Mouse (Mus musculus) stomach, embryonic 14.5 days (tissue): Measurements from ENCODE around the gene AI413582. TPM values are rescaled to one million over a fixed set of nuclear protein-coding genes. Genes with fewer than 3 reads are reported as not detected.

ENCODE experiments used
- ATAC-seq: fragments of 200-750 bp; cut with Nextera tagmentation; 2 replicates; pipeline ENCODE4 v1.8.0; 2017; ENCODE audit warnings: low read depth, moderate TSS enrichment; ENCODE audit not compliant: insufficient number of reproducible peaks, insufficient read depth, low FRiP score
- H3K27ac ChIP-seq: fragments of 300-500 bp; sonication (generic); 2 replicates; pipeline ENCODE4 v1.5.1; 2014; ENCODE audit warnings: mild to moderate bottlenecking, low read length, moderate library complexity, mixed read lengths
- H3K27me3 ChIP-seq: fragments of 300-500 bp; sonication (generic); 2 replicates; pipeline ENCODE4 v1.6.1; 2014; ENCODE audit warnings: low read length, control low read depth, mixed read lengths; ENCODE audit not compliant: control insufficient read depth, insufficient read depth
- H3K36me3 ChIP-seq: fragments of 300-500 bp; sonication (generic); 2 replicates; pipeline ENCODE4 v1.6.1; 2014; ENCODE audit warnings: mild to moderate bottlenecking, control low read depth, low read length, moderate library complexity, mixed read lengths; ENCODE audit not compliant: control insufficient read depth, insufficient read depth
- H3K4me1 ChIP-seq: fragments of 300-500 bp; sonication (generic); 2 replicates; pipeline ENCODE4 v1.6.1; 2014; ENCODE audit warnings: low read length, control low read depth, mixed read lengths; ENCODE audit not compliant: control insufficient read depth, insufficient read depth
- H3K4me2 ChIP-seq: fragments of 300-500 bp; sonication (generic); replicated peaks from 2 replicates; pipeline ENCODE4 v1.6.1; 2014; ENCODE audit warnings: low read depth, low read length, control low read depth
- H3K4me3 ChIP-seq: fragments of 300-500 bp; sonication (generic); 2 replicates; pipeline ENCODE4 v1.5.1; 2014; ENCODE audit warnings: low read depth, low read length, control low read depth
- H3K9ac ChIP-seq: fragments of 300-500 bp; sonication (generic); replicated peaks from 2 replicates; pipeline ENCODE4 v1.6.1; 2014; ENCODE audit warnings: low read depth, mild to moderate bottlenecking, control low read depth, low read length, moderate library complexity, mixed read lengths
- H3K9me3 ChIP-seq: fragments of 300-500 bp; sonication (generic); 2 replicates; pipeline ENCODE4 v1.6.1; 2016; ENCODE audit warnings: low read depth, low read length, control low read depth; ENCODE audit not compliant: control insufficient read depth
- WGBS: fragments of 180-500 bp; shearing (Covaris S2); extraction: QIAGEN DNeasy Blood & Tissue Kit; methylation state at CpG from one replicate; pipeline ENCODE4 v1.1.7; 2014; 5-methylcytosine and 5-hydroxymethylcytosine counted together
- polyA plus RNA-seq: library from polyadenylated mRNA; unstranded; fragments of >200 nt; fragmentation: Nextera tagmentation; extraction: Ambion mirVana; gene quantifications from 2 replicates; pipeline ENCODE4 v1.2.1, GENCODE M21; 2014

The AI413582 gene
- polyA plus RNA-seq, 1 experiment from 2014 or later, result 24.3 TPM

GRCm38 (mm10) chr17:27555075-27555511 is 10.5 kb downstream of the AI413582 start:
- Histone ChIP-seq H3K27ac (peak overlapping the region; percentile 96), H3K4me3 (peak overlapping the region; percentile 69), H3K36me3 (no peaks in the 10 kb centered on the region), H3K4me2 (peak overlapping the region; percentile 82), H3K4me1 (peaks cover 19% of the 10 kb centered on the region; the same call in 1 of the 2 replicates), H3K27me3 (no peaks in the 10 kb centered on the region), H3K9ac (peak overlapping the region; percentile 83), H3K9me3 (no peaks in the 10 kb centered on the region)
- 2% methylated on average over 36 of the region's 39 CpGs for WGBS
- peak; percentile 40 for ATAC-seq

GRCm38 (mm10) chr17:27554062-27554960 is 11.2 kb downstream of the AI413582 start:
- Histone ChIP-seq H3K4me2 (peak overlapping the region; percentile 82), H3K4me1 (peaks cover 19% of the 10 kb centered on the region; the same call in 1 of the 2 replicates), H3K36me3 (no peaks in the 10 kb centered on the region), H3K9ac (no peak overlapping the region), H3K4me3 (peak overlapping the region; percentile 69), H3K27me3 (no peaks in the 10 kb centered on the region), H3K9me3 (no peaks in the 10 kb centered on the region), H3K27ac (peak overlapping the region; percentile 96)
- WGBS, result 42% methylated on average over 20 of the region's 20 CpGs
- ATAC-seq, result no peak

GRCm38 (mm10) chr17:27552215-27553201 is 13.0 kb downstream of the AI413582 start:
- Histone ChIP-seq H3K27ac (no peak overlapping the region), H3K4me3 (no peak overlapping the region), H3K36me3 (no peaks in the 10 kb centered on the region), H3K27me3 (no peaks in the 10 kb centered on the region), H3K9ac (no peak overlapping the region), H3K4me2 (no peak overlapping the region), H3K9me3 (no peaks in the 10 kb centered on the region), H3K4me1 (0 out of 2 replicates have a peak, but pooled peaks cover 7% of the 10 kb centered on the region)
- ATAC-seq, result no peak
- WGBS, result 76% methylated on average over 23 of the region's 23 CpGs

GRCm38 (mm10) chr17:27551393-27551940 is 14.1 kb downstream of the AI413582 start:
- Histone ChIP-seq H3K27ac (no peak overlapping the region), H3K36me3 (no peaks in the 10 kb centered on the region), H3K9ac (no peak overlapping the region), H3K27me3 (no peaks in the 10 kb centered on the region), H3K4me3 (no peak overlapping the region), H3K4me2 (no peak overlapping the region), H3K9me3 (no peaks in the 10 kb centered on the region), H3K4me1 (0 out of 2 replicates have a peak, but pooled peaks cover 7% of the 10 kb centered on the region)
- WGBS, result 53% methylated on average over 10 of the region's 10 CpGs
- no peak for ATAC-seq

- 0 out of 2 replicates have a peak, but pooled peaks cover 4% of the 10 kb centered on the region for H3K4me1 ChIP-seq
- no peak overlapping the region for H3K4me2 ChIP-seq
- ATAC-seq, result no peak
- 55% methylated on average over 8 of the region's 8 CpGs for WGBS
- no peaks in the 10 kb centered on the region for H3K9me3 ChIP-seq
- H3K9ac ChIP-seq, result 0 out of 2 replicates have a peak overlapping the region, but pooled peaks have one; percentile 10
- H3K27me3 ChIP-seq, result no peaks in the 10 kb centered on the region
- H3K27ac ChIP-seq, result no peak overlapping the region
- H3K4me3 ChIP-seq, result no peak overlapping the region
- no peaks in the 10 kb centered on the region for H3K36me3 ChIP-seq
Observed at GRCm38 (mm10) chr17:27549234-27549633, 16.3 kb downstream of the AI413582 start.

GRCm38 (mm10) chr17:27547253-27547868 is 18.2 kb downstream of the AI413582 start:
- Histone ChIP-seq H3K9me3 (no peaks in the 10 kb centered on the region), H3K9ac (no peak overlapping the region), H3K4me1 (0 out of 2 replicates have a peak, but pooled peaks cover 3% of the 10 kb centered on the region), H3K27me3 (no peaks in the 10 kb centered on the region), H3K36me3 (no peaks in the 10 kb centered on the region), H3K27ac (no peak overlapping the region), H3K4me3 (no peak overlapping the region), H3K4me2 (no peak overlapping the region)
- peak; percentile 34; the same call in 1 of the 2 replicates for ATAC-seq
- WGBS, result 70% methylated on average over 9 of the region's 9 CpGs

- Histone ChIP-seq H3K4me1 (0 out of 2 replicates have a peak, but pooled peaks cover 3% of the 10 kb centered on the region), H3K4me3 (no peak overlapping the region), H3K27me3 (no peaks in the 10 kb centered on the region), H3K4me2 (no peak overlapping the region), H3K27ac (no peak overlapping the region), H3K9me3 (no peaks in the 10 kb centered on the region), H3K9ac (no peak overlapping the region), H3K36me3 (no peaks in the 10 kb centered on the region)
- no peak for ATAC-seq
- 76% methylated on average over 7 of the region's 7 CpGs for WGBS
Observed at GRCm38 (mm10) chr17:27546574-27547085, 18.9 kb downstream of the AI413582 start.
